Mouse (Mus musculus): ENCODE data around the gene Atf3. TPM values are rescaled to one million over a fixed set of nuclear protein-coding genes. Genes with fewer than 3 reads are reported as not detected.
"Not testable (repeated sequence)": the region's sequence is repeated elsewhere in the genome, so short reads cannot be mapped to it uniquely, and the experiment has no call there.

Atf3 gene
- polyA plus RNA-seq, 1 experiment from 2014 or later: 5.6 TPM

- Histone ChIP-seq H3K4me1 (ENCODE audit: control insufficient read depth, insufficient read depth, low read length) (0 out of 2 replicates have a peak, but pooled peaks cover 6% of the 10 kb centered on the region), H3K9me3 (ENCODE audit: control insufficient read depth, low read length) (peaks cover 9% of the 10 kb centered on the region), H3K27me3 (replicated peaks; ENCODE audit: control insufficient read depth, insufficient read depth, low read length) (no peaks in the 10 kb centered on the region), H3K27ac (ENCODE audit: low read length) (no peak overlapping the region), H3K9ac (ENCODE audit: low read depth, low read length) (no peak overlapping the region), H3K36me3 (ENCODE audit: control insufficient read depth, insufficient read depth, low read length) (no peaks in the 10 kb centered on the region), H3K4me2 (ENCODE audit: low read depth, low read length) (no peak overlapping the region), H3K4me3 (ENCODE audit: low read length) (no peak overlapping the region)
- peak; percentile 44; the same call in 1 of the 2 replicates for ATAC-seq
- 22% methylated on average over 4 of the region's 4 CpGs for WGBS
Observed at GRCm38 (mm10) chr1:191153052-191153451, 64.8 kb downstream of the Atf3 start.

GRCm38 (mm10) chr1:191150924-191151605, 66.8 kb downstream of the Atf3 start:
- Histone ChIP-seq H3K4me1 (ENCODE audit: control insufficient read depth, insufficient read depth, low read length) (0 out of 2 replicates have a peak, but pooled peaks cover 6% of the 10 kb centered on the region), H3K4me2 (ENCODE audit: low read depth, low read length) (no peak overlapping the region), H3K27me3 (replicated peaks; ENCODE audit: control insufficient read depth, insufficient read depth, low read length) (no peaks in the 10 kb centered on the region), H3K4me3 (ENCODE audit: low read length) (no peak overlapping the region), H3K27ac (ENCODE audit: low read length) (no peak overlapping the region), H3K36me3 (ENCODE audit: control insufficient read depth, insufficient read depth, low read length) (no peaks in the 10 kb centered on the region), H3K9me3 (ENCODE audit: control insufficient read depth, low read length) (0 out of 2 replicates have a peak, but pooled peaks cover under 1% of the 10 kb centered on the region), H3K9ac (ENCODE audit: low read depth, low read length) (no peak overlapping the region)
- 73% methylated on average over 8 of the region's 8 CpGs for whole genome bisulfite sequencing
- no peak for ATAC-seq

GRCm38 (mm10) chr1:191149489-191149888, 68.3 kb downstream of the Atf3 start:
- not testable (repeated sequence) for H3K4me3 ChIP-seq (ENCODE audit: low read length); H3K4me1 ChIP-seq (ENCODE audit: control insufficient read depth, insufficient read depth, low read length); H3K9ac ChIP-seq (ENCODE audit: low read depth, low read length); H3K27ac ChIP-seq (ENCODE audit: low read length); H3K27me3 ChIP-seq (replicated peaks; ENCODE audit: control insufficient read depth, insufficient read depth, low read length); ATAC-seq; H3K9me3 ChIP-seq (ENCODE audit: control insufficient read depth, low read length); H3K36me3 ChIP-seq (ENCODE audit: control insufficient read depth, insufficient read depth, low read length); H3K4me2 ChIP-seq (ENCODE audit: low read depth, low read length)
- WGBS: 81% methylated on average over 5 of the region's 5 CpGs

- Histone ChIP-seq H3K27me3 (replicated peaks; ENCODE audit: control insufficient read depth, insufficient read depth, low read length) (no peaks in the 10 kb centered on the region), H3K27ac (ENCODE audit: low read length) (no peak overlapping the region), H3K9ac (ENCODE audit: low read depth, low read length) (no peak overlapping the region), H3K36me3 (ENCODE audit: control insufficient read depth, insufficient read depth, low read length) (no peaks in the 10 kb centered on the region), H3K4me3 (ENCODE audit: low read length) (no peak overlapping the region), H3K4me1 (ENCODE audit: control insufficient read depth, insufficient read depth, low read length) (no peaks in the 10 kb centered on the region), H3K4me2 (ENCODE audit: low read depth, low read length) (no peak overlapping the region), H3K9me3 (ENCODE audit: control insufficient read depth, low read length) (no peaks in the 10 kb centered on the region)
- ATAC-seq: no peak
- 85% methylated on average over 8 of the region's 8 CpGs for WGBS
Observed at GRCm38 (mm10) chr1:191140983-191141382, 76.9 kb downstream of the Atf3 start.

- Histone ChIP-seq H3K27me3 (replicated peaks; ENCODE audit: control insufficient read depth, insufficient read depth, low read length) (no peaks in the 10 kb centered on the region), H3K4me2 (ENCODE audit: low read depth, low read length) (no peak overlapping the region), H3K36me3 (ENCODE audit: control insufficient read depth, insufficient read depth, low read length) (no peaks in the 10 kb centered on the region), H3K27ac (ENCODE audit: low read length) (no peak overlapping the region), H3K4me3 (ENCODE audit: low read length) (no peak overlapping the region), H3K9ac (ENCODE audit: low read depth, low read length) (no peak overlapping the region), H3K4me1 (ENCODE audit: control insufficient read depth, insufficient read depth, low read length) (peaks cover 7% of the 10 kb centered on the region; the same call in 1 of the 2 replicates), H3K9me3 (ENCODE audit: control insufficient read depth, low read length) (no peaks in the 10 kb centered on the region)
- ATAC-seq: no peak
- 63% methylated on average over 7 of the region's 7 CpGs for WGBS
Observed at GRCm38 (mm10) chr1:191138874-191139495, 78.9 kb downstream of the Atf3 start.

GRCm38 (mm10) chr1:191138436-191138835, 79.4 kb downstream of the Atf3 start:
- Histone ChIP-seq H3K27me3 (replicated peaks; ENCODE audit: control insufficient read depth, insufficient read depth, low read length) (no peaks in the 10 kb centered on the region), H3K4me2 (ENCODE audit: low read depth, low read length) (no peak overlapping the region), H3K27ac (ENCODE audit: low read length) (no peak overlapping the region), H3K9me3 (ENCODE audit: control insufficient read depth, low read length) (no peaks in the 10 kb centered on the region), H3K36me3 (ENCODE audit: control insufficient read depth, insufficient read depth, low read length) (no peaks in the 10 kb centered on the region), H3K4me3 (ENCODE audit: low read length) (no peak overlapping the region), H3K4me1 (ENCODE audit: control insufficient read depth, insufficient read depth, low read length) (peaks cover 7% of the 10 kb centered on the region), H3K9ac (ENCODE audit: low read depth, low read length) (no peak overlapping the region)
- no peak for ATAC-seq
- WGBS: 90% methylated on average over 4 of the region's 4 CpGs

- H3K9ac ChIP-seq (ENCODE audit: low read depth, low read length): no peak overlapping the region
- no peaks in the 10 kb centered on the region for H3K36me3 ChIP-seq (ENCODE audit: control insufficient read depth, insufficient read depth, low read length)
- H3K4me2 ChIP-seq (ENCODE audit: low read depth, low read length): no peak overlapping the region; the same call in 1 of the 2 replicates
- H3K4me3 ChIP-seq (ENCODE audit: low read length): no peak overlapping the region
- H3K4me1 ChIP-seq (ENCODE audit: control insufficient read depth, insufficient read depth, low read length): peaks cover 9% of the 10 kb centered on the region
- H3K27ac ChIP-seq (ENCODE audit: low read length): peak overlapping the region; percentile 17
- peak; percentile 89 for ATAC-seq
- WGBS: 36% methylated on average over 4 of the region's 4 CpGs
- no peaks in the 10 kb centered on the region for H3K27me3 ChIP-seq (replicated peaks; ENCODE audit: control insufficient read depth, insufficient read depth, low read length)
- no peaks in the 10 kb centered on the region for H3K9me3 ChIP-seq (ENCODE audit: control insufficient read depth, low read length)
Observed at GRCm38 (mm10) chr1:191135406-191135805, 82.4 kb downstream of the Atf3 start.

- H3K4me1 ChIP-seq (ENCODE audit: control insufficient read depth, insufficient read depth, low read length): peaks cover 9% of the 10 kb centered on the region
- ATAC-seq: peak; percentile 21; the same call in 1 of the 2 replicates
Observed at GRCm38 (mm10) chr1:191132934-191133333, 84.9 kb downstream of the Atf3 start.

GRCm38 (mm10) chr1:191132240-191132639, 85.6 kb downstream of the Atf3 start:
- Histone ChIP-seq H3K27ac (ENCODE audit: low read length) (no peak overlapping the region), H3K4me2 (ENCODE audit: low read depth, low read length) (no peak overlapping the region), H3K9ac (ENCODE audit: low read depth, low read length) (no peak overlapping the region), H3K4me3 (ENCODE audit: low read length) (no peak overlapping the region), H3K36me3 (ENCODE audit: control insufficient read depth, insufficient read depth, low read length) (no peaks in the 10 kb centered on the region), H3K27me3 (replicated peaks; ENCODE audit: control insufficient read depth, insufficient read depth, low read length) (no peaks in the 10 kb centered on the region), H3K4me1 (ENCODE audit: control insufficient read depth, insufficient read depth, low read length) (peaks cover 9% of the 10 kb centered on the region), H3K9me3 (ENCODE audit: control insufficient read depth, low read length) (no peaks in the 10 kb centered on the region)
- peak; percentile 19; the same call in 1 of the 2 replicates for ATAC-seq
- WGBS: 62% methylated on average over 5 of the region's 5 CpGs

More at GRCm38 (mm10) chr1:191132934-191133333, 84.9 kb downstream of the Atf3 start:
- Histone ChIP-seq H3K9ac (ENCODE audit: low read depth, low read length) (no peak overlapping the region), H3K27ac (ENCODE audit: low read length) (no peak overlapping the region), H3K27me3 (replicated peaks; ENCODE audit: control insufficient read depth, insufficient read depth, low read length) (no peaks in the 10 kb centered on the region), H3K36me3 (ENCODE audit: control insufficient read depth, insufficient read depth, low read length) (no peaks in the 10 kb centered on the region), H3K4me3 (ENCODE audit: low read length) (no peak overlapping the region), H3K4me2 (ENCODE audit: low read depth, low read length) (no peak overlapping the region), H3K9me3 (ENCODE audit: control insufficient read depth, low read length) (no peaks in the 10 kb centered on the region)
- 64% methylated on average over 5 of the region's 5 CpGs for WGBS
